Mouse (Mus musculus) heart, embryonic 14.5 days (tissue): ENCODE data around the gene Gm49380. TPM values are rescaled to one million over a fixed set of nuclear protein-coding genes. Genes with fewer than 3 reads are reported as not detected.

ENCODE experiments used
- ATAC-seq: fragments of 200-750 bp; cut with Nextera tagmentation; 2 replicates; pipeline ENCODE4 v1.8.0; 2017; ENCODE audit warnings: low read depth, moderate TSS enrichment; ENCODE audit not compliant: insufficient number of reproducible peaks, insufficient read depth, low FRiP score
- H3K27ac ChIP-seq, 2 experiments: fragments of 200-500 bp in 1 of 2; fragments of 300-500 bp in 1 of 2; sonication (generic) in 1 of 2; replicated peaks in 1 of 2; 2 replicates each; pipeline ENCODE4 v1.5.1; 2012 to 2014; ENCODE audit warnings: low read depth in 2 of 2, low read length in 2 of 2, control low read depth in 1 of 2, mild to moderate bottlenecking in 1 of 2, mixed read lengths in 1 of 2; ENCODE audit not compliant: control insufficient read depth in 1 of 2, insufficient read depth in 1 of 2
- H3K27me3 ChIP-seq: fragments of 300-500 bp; sonication (generic); 2 replicates; pipeline ENCODE4 v1.6.1; 2014; ENCODE audit warnings: mild to moderate bottlenecking, low read length, control low read depth; ENCODE audit not compliant: control insufficient read depth, insufficient read depth
- H3K36me3 ChIP-seq: fragments of 300-500 bp; sonication (generic); 2 replicates; pipeline ENCODE4 v1.6.1; 2014; ENCODE audit warnings: mild to moderate bottlenecking, control low read depth, low read length, mixed read lengths; ENCODE audit not compliant: control insufficient read depth, insufficient read depth
- H3K4me1 ChIP-seq, 2 experiments: fragments of 200-500 bp in 1 of 2; fragments of 300-500 bp in 1 of 2; sonication (generic) in 1 of 2; 2 replicates each; pipeline ENCODE4 v1.6.1; 2012 to 2014; ENCODE audit warnings: low read length in 2 of 2, control low read depth in 1 of 2, mixed read lengths in 1 of 2; ENCODE audit not compliant: control insufficient read depth in 2 of 2, insufficient read depth in 2 of 2
- H3K4me2 ChIP-seq: fragments of 300-500 bp; sonication (generic); 2 replicates; pipeline ENCODE4 v1.6.1; 2014; ENCODE audit warnings: mild to moderate bottlenecking, low read length
- H3K4me3 ChIP-seq, 2 experiments: fragments of 200-500 bp in 1 of 2; fragments of 300-500 bp in 1 of 2; sonication (generic) in 1 of 2; 2 replicates each; pipeline ENCODE4 v1.5.1; 2012 to 2014; ENCODE audit warnings: low read length in 2 of 2, mild to moderate bottlenecking in 2 of 2, control low read depth in 1 of 2, low read depth in 1 of 2, moderate library complexity in 1 of 2; ENCODE audit not compliant: control insufficient read depth in 1 of 2, insufficient read depth in 1 of 2
- H3K9ac ChIP-seq: fragments of 300-500 bp; sonication (generic); 2 replicates; pipeline ENCODE4 v1.6.1; 2014; ENCODE audit warnings: mild to moderate bottlenecking, low read length
- H3K9me3 ChIP-seq: fragments of 300-500 bp; sonication (generic); 2 replicates; pipeline ENCODE4 v1.6.1; 2016; ENCODE audit warnings: low read length, control low read depth; ENCODE audit not compliant: control insufficient read depth
- WGBS: fragments of 180-500 bp; shearing (Covaris S2); extraction: QIAGEN DNeasy Blood & Tissue Kit; methylation state at CpG from one replicate; pipeline ENCODE4 v1.1.7; 2014; 5-methylcytosine and 5-hydroxymethylcytosine counted together
- polyA plus RNA-seq: library from polyadenylated mRNA; unstranded; fragments of >200 nt; fragmentation: Nextera tagmentation; extraction: Ambion mirVana; gene quantifications from 2 replicates; pipeline ENCODE4 v1.2.1, GENCODE M21; 2014

Gene Gm49380
- polyA plus RNA-seq, 1 experiment from 2014 or later: 0.08 TPM

DNA sequence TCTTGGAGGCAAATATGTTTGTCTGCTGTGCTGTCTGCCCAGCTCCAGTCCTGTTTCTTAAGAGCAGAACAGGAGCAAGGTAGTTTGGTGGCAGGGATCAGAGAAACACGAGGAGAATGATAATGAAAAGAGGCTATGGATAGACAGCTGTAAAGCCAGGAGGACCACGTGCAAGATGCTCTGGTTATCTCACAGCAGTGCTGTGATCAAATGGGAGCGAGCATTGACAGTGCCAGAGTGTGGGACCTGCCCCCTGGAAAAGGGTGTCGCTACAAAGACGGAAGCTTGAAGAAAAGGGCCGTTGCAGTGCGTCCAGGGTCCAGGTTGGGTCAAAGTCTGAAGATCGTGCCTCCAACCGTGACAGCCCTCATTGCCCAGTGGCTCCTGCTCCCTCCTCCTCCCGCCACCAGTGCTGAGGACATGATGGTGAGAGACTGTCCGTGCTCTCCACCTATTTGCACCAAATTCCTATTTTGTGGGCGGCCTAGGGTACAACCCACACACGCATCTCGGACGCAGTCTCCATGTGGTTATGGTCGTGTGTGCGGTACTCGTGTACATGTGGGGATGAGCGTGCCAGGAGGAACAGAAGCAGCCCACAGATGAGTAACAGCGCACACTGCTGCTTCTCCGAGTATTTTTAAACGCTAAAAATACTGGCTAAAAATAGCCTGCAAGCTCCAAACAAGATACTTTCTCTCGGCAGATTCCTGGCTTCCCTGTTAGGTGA, 29.7 kb downstream of the Gm49380 start:
- WGBS: 4% methylated on average over 23 of the region's 23 CpGs
- ATAC-seq: no peak
- peak overlapping the region; percentile 93 to 94 for H3K27ac ChIP-seq
- H3K4me1 ChIP-seq: peaks cover 46 to 75% of the 10 kb centered on the region in 2 experiments
- no peaks in the 10 kb centered on the region for H3K36me3 ChIP-seq
- H3K9me3 ChIP-seq: no peaks in the 10 kb centered on the region
- peak overlapping the region; percentile 96 for H3K9ac ChIP-seq
- H3K27me3 ChIP-seq: no peaks in the 10 kb centered on the region; the same call in 1 of the 2 replicates
- H3K4me2 ChIP-seq: peak overlapping the region; percentile 96
- H3K4me3 ChIP-seq: peak overlapping the region; percentile 72 to 75

DNA sequence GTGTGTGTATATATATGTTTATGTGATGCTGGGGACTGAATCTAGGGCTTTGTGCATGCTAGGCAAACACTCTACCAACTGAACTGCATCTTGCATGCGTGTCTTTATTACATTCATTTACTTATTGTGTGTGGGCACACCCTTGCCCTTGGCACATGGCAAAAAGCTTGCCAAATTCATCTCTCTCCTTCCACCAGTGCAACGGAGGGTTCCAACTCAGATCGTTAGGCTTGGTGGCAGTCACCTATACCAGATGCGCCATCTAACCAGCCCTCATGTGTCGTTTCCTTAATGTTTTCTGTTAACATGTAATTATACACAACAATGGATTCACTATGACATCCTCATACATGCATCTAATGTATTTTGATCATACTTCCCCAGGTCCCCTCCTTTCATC, 31.0 kb downstream of the Gm49380 start:
- ATAC-seq: no peak
- WGBS: 92% methylated on average over 5 of the region's 5 CpGs
- H3K4me1 ChIP-seq: peaks cover 50 to 78% of the 10 kb centered on the region in 2 experiments

GRCm38 (mm10) chr9:44081581-44081980, 31.7 kb downstream of the Gm49380 start:
- Histone ChIP-seq H3K27me3 (no peaks in the 10 kb centered on the region), H3K4me1 (peaks cover 52 to 78% of the 10 kb centered on the region in 2 experiments), H3K4me3 (no peak overlapping the region), H3K27ac (no peak overlapping the region), H3K9me3 (no peaks in the 10 kb centered on the region), H3K4me2 (no peak overlapping the region), H3K9ac (no peak overlapping the region), H3K36me3 (peaks cover 11% of the 10 kb centered on the region; the same call in 1 of the 2 replicates)
- WGBS: 79% methylated on average over 5 of the region's 5 CpGs
- ATAC-seq: no peak

More for the DNA sequence above, 31.0 kb downstream of the Gm49380 start:
- Histone ChIP-seq H3K9ac (no peak overlapping the region), H3K4me2 (no peak overlapping the region), H3K9me3 (no peaks in the 10 kb centered on the region), H3K27me3 (no peaks in the 10 kb centered on the region), H3K36me3 (peaks cover 9% of the 10 kb centered on the region; the same call in 1 of the 2 replicates), H3K27ac (peak overlapping the region in 1 of 2 experiments; percentile 94; a peak in 1 of 4 replicates), H3K4me3 (no peak overlapping the region)

- H3K4me2 ChIP-seq: no peak overlapping the region
- no peaks in the 10 kb centered on the region for H3K9me3 ChIP-seq
- H3K9ac ChIP-seq: peak overlapping the region; percentile 13; the same call in 1 of the 2 replicates
- H3K36me3 ChIP-seq: peaks cover 16% of the 10 kb centered on the region
- H3K27ac ChIP-seq: peak overlapping the region in 1 of 2 experiments; percentile 61; a peak in 2 of 4 replicates
- H3K4me3 ChIP-seq: no peak overlapping the region
- 31% methylated on average over 5 of the region's 5 CpGs for WGBS
- H3K27me3 ChIP-seq: no peaks in the 10 kb centered on the region
- no peak for ATAC-seq
- peaks cover 53 to 83% of the 10 kb centered on the region in 2 experiments for H3K4me1 ChIP-seq
These were observed 32.3 kb downstream of the Gm49380 start for GRCm38 (mm10) chr9:44080953-44081352.

- no peaks in the 10 kb centered on the region for H3K27me3 ChIP-seq
- H3K27ac ChIP-seq: peak overlapping the region in 1 of 2 experiments; percentile 85; a peak in 2 of 4 replicates
- H3K4me2 ChIP-seq: no peak overlapping the region
- 70% methylated on average over 10 of the region's 10 CpGs for WGBS
- H3K4me3 ChIP-seq: no peak overlapping the region
- 0 out of 2 replicates have a peak overlapping the region, but pooled peaks have one; percentile 21 for H3K9ac ChIP-seq
- no peaks in the 10 kb centered on the region for H3K9me3 ChIP-seq
- H3K4me1 ChIP-seq: peaks cover 51 to 88% of the 10 kb centered on the region in 2 experiments
- peaks cover 22% of the 10 kb centered on the region for H3K36me3 ChIP-seq
- no peak for ATAC-seq
These were observed 33.1 kb downstream of the Gm49380 start for GRCm38 (mm10) chr9:44079997-44080780.

DNA sequence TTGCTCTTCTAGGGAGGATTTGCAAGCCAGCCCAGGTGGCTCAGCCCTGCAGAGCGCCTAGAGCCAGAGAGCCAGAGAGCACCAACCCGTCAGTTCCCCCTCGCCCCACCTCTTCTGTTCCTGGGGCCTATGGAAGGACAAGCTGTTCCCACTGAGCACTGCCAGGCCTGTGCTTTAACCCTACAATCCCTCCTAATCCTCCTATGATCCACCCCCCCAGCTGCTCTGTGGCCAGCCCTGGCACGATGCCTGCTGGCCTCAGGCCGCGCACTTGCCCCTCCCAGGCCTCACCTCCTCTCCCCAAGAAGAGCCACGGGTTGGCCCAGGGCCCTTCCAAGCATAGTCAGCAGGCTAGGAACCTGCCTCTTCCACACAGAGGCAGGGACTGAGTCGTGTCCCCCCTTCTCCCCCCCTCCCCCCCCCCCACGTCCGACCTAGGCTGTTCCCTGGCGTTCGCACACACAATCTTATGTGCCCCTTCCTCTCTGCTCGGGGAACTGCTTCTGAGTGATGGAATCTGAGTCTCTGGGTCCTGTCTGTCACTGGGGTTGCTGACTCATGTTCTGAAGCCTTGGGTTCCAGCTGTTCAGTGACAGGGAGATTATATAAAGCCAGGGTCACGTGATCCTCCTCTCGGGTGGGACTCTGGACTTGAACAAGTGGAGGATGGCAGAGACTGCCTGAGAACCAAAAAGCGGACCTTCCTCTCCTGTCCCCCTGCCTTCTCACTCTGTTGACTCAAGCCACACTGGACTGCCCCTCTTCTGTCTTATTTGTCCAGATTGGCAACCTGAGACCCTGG, 34.1 kb downstream of the Gm49380 start:
- Histone ChIP-seq H3K9me3 (no peaks in the 10 kb centered on the region), H3K4me2 (peak overlapping the region; percentile 48), H3K9ac (peak overlapping the region; percentile 57; the same call in 1 of the 2 replicates), H3K36me3 (peaks cover 22% of the 10 kb centered on the region), H3K27ac (peak overlapping the region; percentile 78 to 85), H3K4me3 (no peak overlapping the region; a peak in 1 of 4 replicates), H3K27me3 (no peaks in the 10 kb centered on the region), H3K4me1 (peaks cover 49 to 85% of the 10 kb centered on the region in 2 experiments)
- 14% methylated on average over 13 of the region's 16 CpGs for WGBS
- ATAC-seq: peak; percentile 74
